Mouse (Mus musculus): ENCODE results near the gene Spaca9. TPM values are rescaled to one million over a fixed set of nuclear protein-coding genes. Genes with fewer than 3 reads are reported as not detected.

Gene Spaca9
- polyA plus RNA-seq, 1 experiment from 2014 or later = 1.2 TPM

DNA sequence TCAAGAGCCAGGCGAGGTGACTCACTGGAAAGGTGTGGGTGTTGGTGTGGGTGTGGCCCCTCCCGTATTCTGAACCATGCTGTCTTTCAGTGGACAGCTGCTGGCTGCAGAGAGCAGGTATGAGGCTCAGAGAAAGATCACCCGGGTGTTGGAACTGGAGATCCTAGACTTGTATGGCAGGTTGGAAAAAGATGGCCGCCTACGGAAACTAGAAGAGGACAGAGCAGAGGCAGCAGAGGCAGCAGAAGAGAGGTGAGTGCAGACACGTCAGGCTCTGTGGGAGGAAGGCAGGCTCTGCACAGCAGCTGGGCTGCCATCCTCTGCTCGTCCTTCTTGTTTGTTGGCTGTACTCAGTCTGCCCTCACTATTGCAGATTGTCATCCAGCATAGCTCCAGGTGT lies 13.6 kb downstream of the Spaca9 start:
- no peak for DNase-seq (ENCODE audit: low spot score)
- Histone ChIP-seq H3K4me3 (ENCODE audit: low read depth, low read length) (no peak overlapping the region), H3K9ac (ENCODE audit: low read length) (no peak overlapping the region), H3K9me3 (ENCODE audit: control insufficient read depth, low read length) (no peaks in the 10 kb centered on the region), H3K27me3 (ENCODE audit: control insufficient read depth, insufficient read depth, low read length) (no peaks in the 10 kb centered on the region), H3K4me1 (ENCODE audit: control insufficient read depth, insufficient read depth, low read length) (no peaks in the 10 kb centered on the region), H3K36me3 (ENCODE audit: control insufficient read depth, insufficient read depth, low read length) (peaks cover 29% of the 10 kb centered on the region), H3K27ac (ENCODE audit: low read depth, low read length) (no peak overlapping the region), H3K4me2 (ENCODE audit: low read depth) (no peak overlapping the region)
- WGBS = 87% methylated on average over 7 of the region's 7 CpGs
- no peak for ATAC-seq (ENCODE audit: insufficient read depth, low FRiP score, low TSS enrichment)

DNA sequence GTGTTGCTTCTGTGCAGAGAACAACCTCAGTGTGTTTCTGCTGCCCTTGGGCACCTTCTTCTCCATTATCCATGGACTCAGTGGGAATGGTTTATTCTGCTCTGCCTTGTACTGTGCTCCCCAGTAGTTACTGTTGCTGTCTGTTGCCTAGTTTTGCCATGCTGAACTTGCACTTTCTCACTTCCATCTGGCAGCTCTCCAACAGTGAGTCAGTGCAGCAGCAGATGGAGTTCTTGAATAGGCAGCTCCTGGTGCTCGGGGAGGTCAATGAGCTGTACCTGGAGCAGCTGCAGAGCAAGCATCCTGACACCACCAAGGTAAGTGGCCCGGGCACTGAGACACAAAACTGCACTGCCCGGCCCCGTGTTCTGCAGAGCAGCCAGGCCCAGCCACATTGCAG lies 17.8 kb downstream of the Spaca9 start:
- Histone ChIP-seq H3K4me3 (ENCODE audit: low read depth, low read length) (no peak overlapping the region), H3K9ac (ENCODE audit: low read length) (no peak overlapping the region), H3K27ac (ENCODE audit: low read depth, low read length) (no peak overlapping the region), H3K27me3 (ENCODE audit: control insufficient read depth, insufficient read depth, low read length) (no peaks in the 10 kb centered on the region), H3K9me3 (ENCODE audit: control insufficient read depth, low read length) (no peaks in the 10 kb centered on the region), H3K4me2 (ENCODE audit: low read depth) (no peak overlapping the region), H3K4me1 (ENCODE audit: control insufficient read depth, insufficient read depth, low read length) (no peaks in the 10 kb centered on the region), H3K36me3 (ENCODE audit: control insufficient read depth, insufficient read depth, low read length) (peaks cover 29% of the 10 kb centered on the region)
- no peak for DNase-seq (ENCODE audit: low spot score)
- no peak for ATAC-seq (ENCODE audit: insufficient read depth, low FRiP score, low TSS enrichment)
- WGBS = 92% methylated on average over 4 of the region's 4 CpGs

GRCm38 (mm10) chr2:28680710-28681109 lies 18.8 kb downstream of the Spaca9 start:
- Histone ChIP-seq H3K9ac (ENCODE audit: low read length) (no peak overlapping the region), H3K27ac (ENCODE audit: low read depth, low read length) (no peak overlapping the region), H3K27me3 (ENCODE audit: control insufficient read depth, insufficient read depth, low read length) (no peaks in the 10 kb centered on the region), H3K4me2 (ENCODE audit: low read depth) (no peak overlapping the region), H3K4me3 (ENCODE audit: low read depth, low read length) (no peak overlapping the region), H3K36me3 (ENCODE audit: control insufficient read depth, insufficient read depth, low read length) (peaks cover 26% of the 10 kb centered on the region), H3K9me3 (ENCODE audit: control insufficient read depth, low read length) (no peaks in the 10 kb centered on the region), H3K4me1 (ENCODE audit: control insufficient read depth, insufficient read depth, low read length) (no peaks in the 10 kb centered on the region)
- ATAC-seq (ENCODE audit: insufficient read depth, low FRiP score, low TSS enrichment) = no peak
- 41% methylated on average over 4 of the region's 4 CpGs for WGBS
- DNase-seq (ENCODE audit: low spot score) = no peak

- Histone ChIP-seq H3K9me3 (ENCODE audit: control insufficient read depth, low read length) (no peaks in the 10 kb centered on the region), H3K4me3 (ENCODE audit: low read depth, low read length) (no peak overlapping the region), H3K4me2 (ENCODE audit: low read depth) (no peak overlapping the region), H3K9ac (ENCODE audit: low read length) (no peak overlapping the region), H3K27me3 (ENCODE audit: control insufficient read depth, insufficient read depth, low read length) (no peaks in the 10 kb centered on the region), H3K27ac (ENCODE audit: low read depth, low read length) (no peak overlapping the region), H3K36me3 (ENCODE audit: control insufficient read depth, insufficient read depth, low read length) (peaks cover 22% of the 10 kb centered on the region), H3K4me1 (ENCODE audit: control insufficient read depth, insufficient read depth, low read length) (no peaks in the 10 kb centered on the region)
- DNase-seq (ENCODE audit: low spot score) = no peak
- no peak for ATAC-seq (ENCODE audit: insufficient read depth, low FRiP score, low TSS enrichment)
- 91% methylated on average over 8 of the region's 8 CpGs for WGBS
Measured at GRCm38 (mm10) chr2:28676005-28676404, 23.5 kb downstream of the Spaca9 start.

- WGBS = 93% methylated on average over 2 of the region's 2 CpGs
- ATAC-seq (ENCODE audit: insufficient read depth, low FRiP score, low TSS enrichment) = no peak
- Histone ChIP-seq H3K4me3 (ENCODE audit: low read depth, low read length) (no peak overlapping the region), H3K27ac (ENCODE audit: low read depth, low read length) (no peak overlapping the region), H3K27me3 (ENCODE audit: control insufficient read depth, insufficient read depth, low read length) (no peaks in the 10 kb centered on the region), H3K4me1 (ENCODE audit: control insufficient read depth, insufficient read depth, low read length) (no peaks in the 10 kb centered on the region), H3K9me3 (ENCODE audit: control insufficient read depth, low read length) (no peaks in the 10 kb centered on the region), H3K9ac (ENCODE audit: low read length) (no peak overlapping the region), H3K36me3 (ENCODE audit: control insufficient read depth, insufficient read depth, low read length) (peaks cover 17% of the 10 kb centered on the region), H3K4me2 (ENCODE audit: low read depth) (no peak overlapping the region)
- no peak for DNase-seq (ENCODE audit: low spot score)
Measured at GRCm38 (mm10) chr2:28671438-28671837, 28.1 kb downstream of the Spaca9 start.

- H3K27me3 ChIP-seq (ENCODE audit: control insufficient read depth, insufficient read depth, low read length) = no peaks in the 10 kb centered on the region
- no peak overlapping the region for H3K9ac ChIP-seq (ENCODE audit: low read length)
- no peak overlapping the region for H3K4me3 ChIP-seq (ENCODE audit: low read depth, low read length)
- H3K9me3 ChIP-seq (ENCODE audit: control insufficient read depth, low read length) = no peaks in the 10 kb centered on the region
- no peak overlapping the region for H3K4me2 ChIP-seq (ENCODE audit: low read depth)
- ATAC-seq (ENCODE audit: insufficient read depth, low FRiP score, low TSS enrichment) = no peak
- 52% methylated on average over 3 of the region's 3 CpGs for WGBS
- peaks cover 10% of the 10 kb centered on the region for H3K36me3 ChIP-seq (ENCODE audit: control insufficient read depth, insufficient read depth, low read length)
- no peaks in the 10 kb centered on the region for H3K4me1 ChIP-seq (ENCODE audit: control insufficient read depth, insufficient read depth, low read length)
- DNase-seq (ENCODE audit: low spot score) = no peak
- H3K27ac ChIP-seq (ENCODE audit: low read depth, low read length) = no peak overlapping the region
Measured at GRCm38 (mm10) chr2:28665818-28666217, 33.7 kb downstream of the Spaca9 start.

GRCm38 (mm10) chr2:28662891-28663290 lies 36.6 kb downstream of the Spaca9 start:
- H3K9ac ChIP-seq (ENCODE audit: low read length) = no peak overlapping the region
- 89% methylated on average over 3 of the region's 3 CpGs for WGBS
- no peak overlapping the region for H3K4me3 ChIP-seq (ENCODE audit: low read depth, low read length)
- ATAC-seq (ENCODE audit: insufficient read depth, low FRiP score, low TSS enrichment) (no peak), DNase-seq (ENCODE audit: low spot score) (no peak)
- H3K27ac ChIP-seq (ENCODE audit: low read depth, low read length) = no peak overlapping the region
- H3K4me2 ChIP-seq (ENCODE audit: low read depth) = no peak overlapping the region
- H3K27me3 ChIP-seq (ENCODE audit: control insufficient read depth, insufficient read depth, low read length) = no peaks in the 10 kb centered on the region
- no peaks in the 10 kb centered on the region for H3K9me3 ChIP-seq (ENCODE audit: control insufficient read depth, low read length)
- no peaks in the 10 kb centered on the region for H3K4me1 ChIP-seq (ENCODE audit: control insufficient read depth, insufficient read depth, low read length)
- peaks cover 11% of the 10 kb centered on the region for H3K36me3 ChIP-seq (ENCODE audit: control insufficient read depth, insufficient read depth, low read length)

GRCm38 (mm10) chr2:28656216-28656615 lies 43.3 kb downstream of the Spaca9 start:
- no peaks in the 10 kb centered on the region for H3K27me3 ChIP-seq (ENCODE audit: control insufficient read depth, insufficient read depth, low read length)
- no peak overlapping the region for H3K27ac ChIP-seq (ENCODE audit: low read depth, low read length)
- ATAC-seq (ENCODE audit: insufficient read depth, low FRiP score, low TSS enrichment) = no peak
- no peak overlapping the region for H3K4me2 ChIP-seq (ENCODE audit: low read depth)
- H3K36me3 ChIP-seq (ENCODE audit: control insufficient read depth, insufficient read depth, low read length) = peaks cover 4% of the 10 kb centered on the region
- H3K9ac ChIP-seq (ENCODE audit: low read length) = no peak overlapping the region
- no peaks in the 10 kb centered on the region for H3K9me3 ChIP-seq (ENCODE audit: control insufficient read depth, low read length)
- no peak for DNase-seq (ENCODE audit: low spot score)
- WGBS = 84% methylated on average over 8 of the region's 8 CpGs
- no peak overlapping the region for H3K4me3 ChIP-seq (ENCODE audit: low read depth, low read length)
- H3K4me1 ChIP-seq (ENCODE audit: control insufficient read depth, insufficient read depth, low read length) = no peaks in the 10 kb centered on the region

DNA sequence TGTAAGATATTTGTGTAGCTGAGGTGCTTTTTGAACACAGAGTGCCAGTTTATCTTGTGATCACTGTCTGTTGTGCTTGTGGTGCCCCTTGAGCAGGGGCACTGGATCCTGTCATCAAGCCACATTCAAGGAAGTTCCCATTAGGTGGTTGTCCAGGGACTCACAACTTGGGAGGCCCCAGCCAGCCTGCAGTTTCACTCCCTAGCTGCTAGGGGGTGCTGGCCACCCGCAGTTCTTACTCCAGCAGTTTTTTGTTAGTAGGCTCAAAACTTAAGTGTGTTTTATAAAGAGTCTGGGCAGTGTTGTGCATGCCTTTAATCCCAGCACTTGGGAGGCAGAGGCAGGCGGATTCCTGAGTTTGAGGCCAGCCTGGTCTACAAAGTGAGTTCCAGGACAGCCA lies 45.2 kb downstream of the Spaca9 start:
- 59% methylated on average over 2 of the region's 2 CpGs for WGBS
- H3K27ac ChIP-seq (ENCODE audit: low read depth, low read length) = no peak overlapping the region
- no peak overlapping the region for H3K4me2 ChIP-seq (ENCODE audit: low read depth)
- H3K27me3 ChIP-seq (ENCODE audit: control insufficient read depth, insufficient read depth, low read length) = no peaks in the 10 kb centered on the region
- no peaks in the 10 kb centered on the region for H3K4me1 ChIP-seq (ENCODE audit: control insufficient read depth, insufficient read depth, low read length)
- H3K9me3 ChIP-seq (ENCODE audit: control insufficient read depth, low read length) = no peaks in the 10 kb centered on the region
- ATAC-seq (ENCODE audit: insufficient read depth, low FRiP score, low TSS enrichment) (no peak), DNase-seq (ENCODE audit: low spot score) (peak; percentile 20)
- no peak overlapping the region for H3K9ac ChIP-seq (ENCODE audit: low read length)
- no peak overlapping the region for H3K4me3 ChIP-seq (ENCODE audit: low read depth, low read length)
- no peaks in the 10 kb centered on the region for H3K36me3 ChIP-seq (ENCODE audit: control insufficient read depth, insufficient read depth, low read length)
